Mouse (Mus musculus) CD8-positive naive resting alpha-beta T cell, adult 2 months (primary cell): ENCODE data around the gene Foxred2.

ENCODE experiments used
- DNase-seq, 2 experiments: peaks; one replicate each; pipeline ENCODE4 v3.0.0; 2022; ENCODE audit warnings: low read depth in 2 of 2, low spot score in 2 of 2

The Foxred2 gene

DNA sequence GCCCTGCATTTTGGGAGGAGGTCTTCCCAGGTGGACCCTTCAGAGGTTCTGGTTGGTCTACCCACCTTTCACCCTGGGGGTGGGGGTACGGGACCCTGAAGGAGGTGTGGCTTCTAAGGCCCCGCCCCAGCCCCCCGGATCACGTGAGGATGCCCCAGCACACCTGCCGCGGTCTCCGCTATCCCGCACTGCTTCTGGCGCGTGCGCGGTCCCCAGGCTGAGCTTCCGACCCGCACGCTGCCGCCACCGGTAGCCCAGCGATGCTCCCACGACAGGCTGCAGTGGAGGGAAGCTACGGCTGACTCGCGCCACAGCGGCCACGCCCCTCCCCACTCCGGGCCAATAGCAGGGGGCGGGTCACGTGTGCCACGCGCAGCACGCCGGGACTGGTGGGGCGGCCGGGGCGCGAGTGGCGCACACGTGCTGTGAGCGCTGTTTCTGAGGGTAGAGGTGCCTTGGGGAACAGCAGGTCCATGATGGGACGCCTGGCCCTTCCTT lies at the start of gene Foxred2:
TSS of gene Foxred2 (minus strand) at position 319 of the 498 bp plus-strand sequence.
- DNase-seq, result peak; percentile 80 to 81

GRCm38 (mm10) chr15:78003929-78004328 lies 47.4 kb upstream of the Foxred2 start:
- DNase-seq, result no peak

- no peak for DNase-seq
Observed at GRCm38 (mm10) chr15:78001400-78001799, 44.9 kb upstream of the Foxred2 start.

- DNase-seq, result no peak
Observed at GRCm38 (mm10) chr15:77988541-77988940, 32.0 kb upstream of the Foxred2 start.

GRCm38 (mm10) chr15:77983391-77983790 lies 26.9 kb upstream of the Foxred2 start:
- DNase-seq, result no peak

- DNase-seq, result peak; percentile 43 to 52
Observed at GRCm38 (mm10) chr15:77982195-77982939, 25.8 kb upstream of the Foxred2 start.

GRCm38 (mm10) chr15:77981181-77981680 lies 24.7 kb upstream of the Foxred2 start:
- DNase-seq, result no peak

- no peak for DNase-seq
Observed at GRCm38 (mm10) chr15:77979427-77979865, 22.9 kb upstream of the Foxred2 start.

DNA sequence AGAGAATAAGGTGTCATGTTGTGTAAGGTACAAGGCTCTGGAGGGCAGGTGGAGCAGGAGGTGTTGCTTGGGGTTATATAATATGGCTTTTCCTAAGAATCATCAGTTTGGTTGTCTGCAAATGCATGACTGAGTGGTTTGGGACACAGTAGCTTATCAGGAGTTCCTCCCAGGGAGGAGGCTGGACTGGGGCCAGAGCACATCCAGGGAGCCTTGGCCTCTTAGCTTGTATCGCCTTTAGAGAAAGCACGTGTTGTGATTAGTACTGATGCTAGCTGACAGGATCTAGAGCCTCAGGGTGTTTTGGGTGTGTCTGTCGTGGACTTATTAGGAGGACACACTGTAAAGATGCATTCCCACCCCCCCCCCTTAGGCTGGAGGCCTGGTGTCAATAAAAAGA lies 21.1 kb upstream of the Foxred2 start:
- no peak for DNase-seq

GRCm38 (mm10) chr15:77974165-77974841 lies 17.8 kb upstream of the Foxred2 start:
- no peak for DNase-seq

DNA sequence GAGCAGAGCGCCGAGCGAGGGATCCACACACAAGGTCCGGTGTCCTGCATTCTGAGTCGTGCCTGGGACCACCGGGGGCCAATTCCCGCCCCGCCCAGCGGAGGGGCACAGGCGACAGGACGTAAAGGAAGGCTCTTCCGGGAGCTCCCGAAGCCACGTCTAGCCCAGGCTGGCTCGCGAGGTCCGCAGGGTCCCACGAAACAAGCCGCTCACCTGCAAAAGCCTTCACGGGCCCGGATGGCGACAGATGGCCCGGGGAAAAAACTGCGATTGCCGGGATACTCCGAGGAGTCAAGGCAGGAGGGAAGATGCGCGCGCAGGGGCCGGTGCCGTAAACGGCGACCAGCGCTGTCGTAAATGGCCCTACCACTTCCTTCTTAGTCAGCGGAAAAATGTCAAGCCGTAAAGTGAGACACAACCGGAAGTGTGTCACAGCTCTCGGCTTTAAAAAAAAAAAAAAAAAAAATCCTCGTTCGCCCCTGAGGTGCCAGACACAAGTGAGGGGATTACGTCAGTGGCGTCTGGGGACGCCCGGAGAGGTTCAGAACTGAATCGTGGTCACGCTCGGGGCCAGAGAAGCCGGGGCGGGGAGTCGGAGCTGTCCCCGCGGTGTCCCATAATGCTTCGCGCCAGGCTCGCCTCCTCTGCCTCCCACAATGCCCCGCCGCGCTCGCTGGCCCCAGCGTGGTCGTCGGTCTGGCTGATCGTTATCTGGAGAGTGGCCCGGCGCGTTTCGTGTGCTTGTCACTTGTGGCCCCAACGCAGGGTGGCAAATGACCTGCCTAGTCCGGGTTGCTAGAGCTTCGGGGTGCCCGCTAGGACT lies 14.2 kb upstream of the Foxred2 start, which contains the start of gene Eif3d:
TSS of gene Eif3d (minus strand) at position 344 of the 823 bp plus-strand sequence.
- peak; percentile 94 to 98 for DNase-seq

- peak; percentile 7 to 12 for DNase-seq
Observed at GRCm38 (mm10) chr15:77969940-77970469, 13.5 kb upstream of the Foxred2 start.

DNA sequence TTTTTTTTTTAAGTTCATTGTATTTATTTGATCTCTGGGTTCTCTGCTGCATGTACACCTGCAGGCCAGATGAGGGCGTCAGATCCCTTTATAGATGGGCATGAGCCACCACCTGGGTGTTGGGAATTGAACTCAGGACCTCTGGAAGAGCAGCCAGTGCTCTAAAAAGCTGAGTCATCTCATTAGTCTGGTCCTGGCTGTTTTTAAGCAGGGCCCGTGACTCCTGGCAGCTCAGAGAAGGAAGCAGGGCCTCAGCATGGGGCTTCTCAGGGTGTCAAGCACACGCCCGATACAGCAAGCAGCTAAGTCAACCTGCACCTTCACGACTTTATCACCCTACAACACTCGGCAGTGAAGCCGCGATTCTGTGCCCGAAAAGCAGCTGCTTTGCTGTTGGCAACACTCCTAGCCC lies 8.6 kb upstream of the Foxred2 start:
- no peak for DNase-seq

GRCm38 (mm10) chr15:77962447-77962846 lies 5.9 kb upstream of the Foxred2 start:
- DNase-seq, result no peak

DNA sequence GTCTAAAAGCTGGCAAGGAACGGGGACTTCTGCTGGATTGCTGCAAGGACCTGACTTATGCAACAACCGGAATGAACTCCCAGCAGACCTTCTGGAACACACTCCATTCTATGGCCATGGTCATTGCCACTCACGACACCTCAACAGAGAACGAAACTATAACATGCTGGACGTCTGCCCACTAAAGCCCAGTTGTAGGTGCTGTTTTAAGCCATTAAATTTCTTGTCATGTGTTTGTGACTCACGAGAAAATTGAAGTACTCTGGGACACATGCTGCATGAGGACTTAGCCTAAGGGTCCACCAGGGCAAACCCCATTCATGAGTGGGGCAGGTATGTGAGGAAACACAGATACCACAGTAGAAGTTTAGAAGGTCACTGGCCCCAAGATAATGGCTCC lies 4.2 kb upstream of the Foxred2 start:
- DNase-seq, result no peak

GRCm38 (mm10) chr15:77958071-77958470 lies 1.5 kb upstream of the Foxred2 start:
- no peak for DNase-seq

DNA sequence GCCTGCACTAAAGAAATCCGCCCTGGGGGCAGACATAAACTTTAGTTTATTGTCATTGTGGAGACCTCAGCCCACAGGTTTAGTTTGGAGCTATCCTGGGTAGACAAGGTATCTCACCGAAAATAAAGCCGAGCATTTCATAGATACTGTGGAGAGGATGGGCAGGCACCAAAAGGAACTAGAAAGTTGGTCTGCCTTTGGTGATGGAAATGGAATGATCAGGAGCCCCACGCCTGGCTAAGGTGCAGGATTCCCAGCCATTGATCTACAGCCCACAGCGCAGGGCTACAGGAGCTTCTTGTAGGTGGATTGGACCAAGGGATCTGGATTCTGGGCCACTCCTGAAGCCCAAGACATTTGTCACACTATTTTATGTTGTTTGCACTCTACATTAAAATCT lies 1.1 kb upstream of the Foxred2 start:
- DNase-seq, result no peak

DNA sequence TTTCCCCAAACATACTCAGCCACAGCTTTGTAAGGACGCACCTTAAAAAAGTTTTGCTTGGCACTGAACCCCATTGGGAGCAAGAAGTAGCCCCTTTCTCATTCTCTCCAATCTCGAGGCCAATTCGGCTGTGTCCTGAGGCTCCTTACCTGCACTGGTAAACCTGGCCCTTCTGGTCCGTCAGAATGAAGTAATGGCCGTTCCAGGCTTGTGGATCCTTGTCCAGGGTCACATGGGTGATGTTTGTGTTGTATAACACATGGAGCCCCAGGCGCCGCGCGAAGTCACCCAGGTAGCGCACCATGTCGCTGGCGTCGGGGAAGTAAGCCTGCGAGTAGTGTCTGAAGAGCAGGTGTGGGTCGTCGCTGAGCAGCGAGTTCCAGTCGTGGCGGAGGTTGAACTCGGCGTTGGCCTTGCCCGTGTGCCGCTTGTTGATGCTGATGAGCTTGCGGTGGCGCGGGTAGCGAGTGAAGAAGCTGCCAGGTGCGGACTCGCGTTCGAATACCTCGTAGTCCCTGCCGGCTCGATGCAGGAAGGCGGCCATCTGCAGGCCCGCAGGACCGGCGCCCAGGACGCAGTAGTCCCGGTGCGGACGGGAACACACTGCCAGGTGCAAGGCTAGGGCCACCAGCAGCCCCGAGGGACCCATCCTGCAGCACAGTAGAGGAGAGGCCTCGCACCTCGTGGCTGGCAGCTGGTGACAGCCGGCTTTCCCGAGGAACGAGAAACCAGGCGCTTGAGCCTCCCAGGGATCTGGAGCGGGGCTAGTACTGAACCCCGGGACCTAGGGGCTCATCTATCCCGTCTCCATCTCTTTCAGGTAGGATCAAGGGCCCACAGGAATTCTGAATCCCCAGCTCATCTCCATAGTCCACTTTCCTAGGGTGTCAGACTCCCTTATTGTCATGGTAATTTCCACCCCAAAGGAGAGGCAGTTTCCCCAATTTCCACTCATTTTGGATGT lies 800 bp downstream of the Foxred2 start:
- DNase-seq, result no peak

DNA sequence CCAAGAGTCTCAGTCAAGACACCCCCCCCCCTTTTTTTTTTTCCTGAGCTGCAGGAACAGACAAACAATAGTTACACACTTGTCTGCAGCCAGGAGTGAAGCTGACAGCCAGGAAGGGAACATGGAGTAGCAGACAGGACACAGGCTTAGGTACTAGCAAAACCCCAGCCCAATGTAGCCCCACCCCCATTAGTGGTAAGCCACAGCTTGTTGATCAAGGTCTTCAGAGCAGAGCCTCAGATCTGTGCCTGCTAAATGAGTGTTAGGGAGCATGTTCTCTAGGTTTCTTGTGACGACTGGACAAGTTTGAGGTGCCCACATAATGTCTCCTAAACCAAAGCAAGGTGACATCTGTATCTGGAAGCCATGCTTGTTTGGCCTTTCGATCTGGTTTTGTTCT lies 2.2 kb downstream of the Foxred2 start:
- peak; percentile 7 to 35 for DNase-seq

DNA sequence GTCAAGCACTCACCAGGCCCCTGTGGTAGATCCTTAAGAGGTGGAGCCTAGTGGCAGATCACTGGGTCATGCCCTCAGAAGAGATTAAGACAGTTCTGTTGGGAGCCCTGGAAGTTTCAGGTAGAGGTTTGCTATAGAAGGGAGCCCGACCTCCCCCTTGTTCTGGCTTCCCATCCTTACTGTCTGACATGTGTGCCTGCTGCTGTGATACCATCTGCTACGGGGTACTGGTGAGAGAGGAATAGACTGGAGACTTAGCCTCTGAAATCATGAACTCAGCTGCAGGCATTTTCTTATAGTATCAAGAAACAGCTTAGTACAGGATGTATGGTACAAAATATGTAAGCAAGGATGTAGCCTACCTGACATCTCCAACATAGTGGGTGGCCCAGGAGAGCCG lies 3.6 kb downstream of the Foxred2 start:
- DNase-seq, result no peak
